Mouse (Mus musculus): ENCODE data around the gene Cxcr5. TPM values are rescaled to one million over a fixed set of nuclear protein-coding genes. Genes with fewer than 3 reads are reported as not detected.

Gene Cxcr5
- polyA plus RNA-seq, 1 experiment from 2014 or later, result 0.09 TPM

DNA sequence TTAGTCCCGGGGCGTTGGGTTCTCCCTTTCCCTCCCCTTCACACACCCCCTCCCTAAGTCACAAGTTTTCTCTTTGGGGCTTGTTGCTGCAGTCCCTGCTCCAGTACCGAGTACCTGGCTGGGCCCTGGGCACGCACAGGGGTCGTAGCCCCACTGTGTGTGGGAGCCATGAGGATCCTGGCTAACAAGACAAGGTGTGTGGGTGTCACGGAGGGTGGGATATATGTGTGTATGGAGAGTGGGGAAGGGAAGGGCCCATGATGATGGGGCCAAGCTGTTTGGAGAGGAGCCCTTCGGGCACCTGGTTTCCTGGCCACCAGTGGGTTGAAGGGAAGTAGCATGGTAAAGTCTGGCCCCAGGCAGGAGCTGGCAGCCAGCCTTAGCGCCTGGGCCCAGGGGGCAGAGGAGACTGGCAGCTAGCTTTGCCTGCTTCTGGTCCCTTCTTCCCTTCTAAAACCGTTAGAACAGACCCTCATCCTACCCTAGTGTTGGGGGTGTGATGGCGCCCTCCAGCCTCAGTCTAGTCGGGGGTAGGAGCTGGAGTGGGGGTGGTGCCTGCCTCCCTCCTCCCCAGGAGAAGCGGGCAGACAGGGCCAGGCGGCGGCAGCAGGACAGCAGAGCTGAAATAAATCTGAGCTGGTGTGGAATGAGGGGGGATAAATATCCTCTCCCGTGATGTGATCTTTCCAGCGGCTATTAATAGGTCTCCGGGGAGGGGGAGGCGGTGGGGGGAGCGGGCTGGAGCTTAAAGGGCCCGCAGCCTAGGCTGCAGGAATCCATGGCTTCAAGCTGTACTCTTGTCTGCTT lies 62.1 kb downstream of the Cxcr5 start:
- DNase-seq (no peak), ATAC-seq (ENCODE audit: low read depth) (no peak)
- Histone ChIP-seq H3K27ac (peak overlapping the region; percentile 53), H3K9ac (peak overlapping the region; percentile 2; the same call in 1 of the 2 replicates), H3K4me3 (replicated peaks) (peak overlapping the region; percentile 44), H3K4me2 (peak overlapping the region; percentile 67), H3K4me1 (replicated peaks) (peaks cover 67% of the 10 kb centered on the region), H3K27me3 (peaks cover 38% of the 10 kb centered on the region), H3K36me3 (no peaks in the 10 kb centered on the region), H3K9me3 (replicated peaks) (no peaks in the 10 kb centered on the region)
- WGBS (ENCODE audit: insufficient replicate concordance), result 36% methylated on average over 19 of the region's 20 CpGs

DNA sequence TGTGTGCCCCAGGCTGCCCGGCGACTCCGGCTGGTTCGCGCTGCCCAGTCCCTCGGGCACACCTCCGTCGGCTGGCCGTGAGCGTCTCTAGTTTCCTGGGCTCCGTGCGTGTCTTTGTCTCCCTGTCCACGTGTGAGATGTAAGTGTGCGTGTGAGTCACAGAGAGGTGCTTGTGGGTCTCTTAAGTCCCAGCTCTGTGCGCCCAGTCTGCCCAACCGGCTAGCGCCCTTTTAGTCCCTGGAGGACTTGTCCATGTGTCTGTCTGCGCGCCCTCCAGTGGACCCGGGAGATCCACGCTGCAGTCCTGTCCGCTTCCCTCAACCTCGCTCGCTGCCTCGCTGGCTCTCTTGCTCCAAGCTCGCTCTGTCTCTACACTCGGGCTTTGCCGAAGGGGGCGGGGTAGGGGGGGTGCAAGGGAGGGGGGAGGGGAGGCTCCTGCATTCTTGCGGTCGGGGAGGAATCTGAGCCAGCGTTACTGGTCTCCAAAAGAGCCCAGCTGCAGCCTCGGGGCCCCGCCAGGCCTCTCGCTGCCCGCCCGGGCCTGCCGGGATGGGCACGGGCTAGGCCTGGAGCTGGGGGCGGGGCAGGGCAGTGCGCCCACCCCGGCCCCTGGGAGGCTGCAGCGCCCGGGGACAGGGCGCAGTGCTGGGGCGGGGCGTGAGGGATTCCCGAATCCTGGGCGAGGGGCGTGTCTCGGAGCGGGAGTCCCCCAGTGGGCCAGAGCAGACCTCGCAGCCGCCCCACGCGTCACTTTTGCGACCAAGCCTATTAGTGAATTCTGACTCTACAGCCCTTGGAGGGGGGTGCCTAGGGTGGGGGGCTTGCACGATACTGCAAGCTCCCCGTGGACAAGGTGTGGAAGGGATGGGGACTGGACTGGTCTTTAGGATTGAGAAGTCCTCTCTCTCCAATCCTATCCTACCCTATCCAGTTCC lies 63.0 kb downstream of the Cxcr5 start:
- Histone ChIP-seq H3K9me3 (replicated peaks) (no peaks in the 10 kb centered on the region), H3K4me3 (replicated peaks) (peak overlapping the region; percentile 44), H3K27me3 (peaks cover 38% of the 10 kb centered on the region), H3K4me2 (peak overlapping the region; percentile 67), H3K9ac (peak overlapping the region; percentile 46), H3K27ac (peak overlapping the region; percentile 53), H3K36me3 (no peaks in the 10 kb centered on the region), H3K4me1 (replicated peaks) (peaks cover 76% of the 10 kb centered on the region)
- 3% methylated on average over 59 of the region's 59 CpGs for WGBS (ENCODE audit: insufficient replicate concordance)
- DNase-seq, result no peak
- ATAC-seq (ENCODE audit: low read depth), result peak; percentile 35

DNA sequence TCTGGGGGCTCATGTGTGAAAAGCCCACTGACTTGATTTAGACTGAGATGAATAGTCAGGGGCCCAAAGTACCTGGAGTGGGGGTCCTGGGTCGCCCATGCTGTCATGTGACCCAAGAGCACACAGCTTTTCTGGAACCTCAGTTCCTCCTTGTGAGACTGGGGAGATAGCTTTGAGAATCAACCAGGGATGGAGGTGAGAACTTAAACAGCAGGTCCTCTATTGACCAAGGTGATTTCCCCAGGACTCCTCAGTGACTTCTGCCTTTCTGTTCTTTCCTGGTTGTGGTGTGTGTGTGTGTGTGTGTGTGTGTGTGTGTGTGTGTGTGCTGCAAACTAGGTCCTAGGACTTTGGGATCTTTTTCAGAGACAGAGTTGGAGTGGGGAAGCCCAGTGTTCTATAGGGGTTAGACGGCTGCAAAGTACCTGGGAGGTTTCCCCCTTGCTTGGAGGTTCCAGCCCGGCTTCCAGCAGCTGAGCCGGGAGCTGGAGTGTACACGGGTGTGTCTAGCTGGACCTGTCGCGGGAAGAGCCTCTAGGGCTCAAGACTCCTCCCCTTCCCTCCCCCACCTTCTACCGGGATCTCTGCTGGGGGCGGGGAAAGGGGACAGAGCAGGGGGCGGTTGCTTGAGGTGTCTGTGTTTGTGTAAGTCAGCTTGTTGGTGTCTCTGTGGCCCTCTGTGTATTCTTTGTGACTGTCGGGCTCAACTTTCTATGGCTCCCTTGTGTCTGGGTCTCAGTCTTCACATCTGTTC lies 63.9 kb downstream of the Cxcr5 start:
- DNase-seq, result no peak
- H3K4me2 ChIP-seq, result peak overlapping the region; percentile 67
- WGBS (ENCODE audit: insufficient replicate concordance), result 3% methylated on average over 11 of the region's 11 CpGs
- H3K4me3 ChIP-seq (replicated peaks), result peak overlapping the region; percentile 44
- H3K27me3 ChIP-seq, result peaks cover 38% of the 10 kb centered on the region
- peak; percentile 33 for ATAC-seq (ENCODE audit: low read depth)
- peak overlapping the region; percentile 53 for H3K27ac ChIP-seq
- no peaks in the 10 kb centered on the region for H3K9me3 ChIP-seq (replicated peaks)
- peak overlapping the region; percentile 46; the same call in 1 of the 2 replicates for H3K9ac ChIP-seq
- H3K36me3 ChIP-seq, result no peaks in the 10 kb centered on the region
- peaks cover 84% of the 10 kb centered on the region for H3K4me1 ChIP-seq (replicated peaks)

DNA sequence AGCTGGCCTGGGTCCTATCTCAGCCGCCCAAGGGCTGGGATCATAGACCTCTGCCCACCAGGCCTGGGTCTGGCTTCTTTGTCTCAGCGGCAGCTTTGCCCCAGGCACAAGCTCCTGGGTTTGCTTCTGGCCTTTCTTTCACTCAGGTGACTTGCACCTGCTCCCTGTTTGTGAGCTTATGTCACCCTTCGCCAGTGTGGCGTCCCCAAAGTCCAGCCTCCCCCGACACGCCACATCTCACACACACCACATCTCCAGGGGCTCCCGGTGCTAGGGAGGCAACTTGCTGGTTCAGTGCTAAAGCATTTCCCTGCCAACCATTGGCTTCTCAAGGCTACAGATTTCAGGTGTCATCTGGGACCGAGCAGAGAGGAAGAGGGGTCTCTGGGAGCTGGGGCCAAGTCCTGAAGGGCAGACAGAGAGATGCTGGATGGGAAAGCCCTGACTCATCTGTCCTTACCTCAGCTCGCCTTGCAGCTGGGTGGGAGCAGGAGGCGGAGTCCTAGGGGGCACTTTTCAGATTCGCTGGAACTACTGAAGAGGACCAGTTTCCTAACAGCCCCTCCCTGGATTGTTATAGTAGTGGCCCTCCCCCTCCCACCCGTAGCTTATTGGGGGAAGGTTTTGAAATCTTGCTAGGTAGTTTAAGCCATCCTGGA lies 64.7 kb downstream of the Cxcr5 start:
- Histone ChIP-seq H3K36me3 (no peaks in the 10 kb centered on the region), H3K27me3 (peaks cover 38% of the 10 kb centered on the region), H3K4me3 (replicated peaks) (no peak overlapping the region), H3K9ac (0 out of 2 replicates have a peak overlapping the region, but pooled peaks have one; percentile 9), H3K4me1 (replicated peaks) (peaks cover 91% of the 10 kb centered on the region), H3K4me2 (no peak overlapping the region), H3K27ac (no peak overlapping the region), H3K9me3 (replicated peaks) (no peaks in the 10 kb centered on the region)
- WGBS (ENCODE audit: insufficient replicate concordance), result 53% methylated on average over 12 of the region's 12 CpGs
- DNase-seq, result no peak
- ATAC-seq (ENCODE audit: low read depth), result no peak

DNA sequence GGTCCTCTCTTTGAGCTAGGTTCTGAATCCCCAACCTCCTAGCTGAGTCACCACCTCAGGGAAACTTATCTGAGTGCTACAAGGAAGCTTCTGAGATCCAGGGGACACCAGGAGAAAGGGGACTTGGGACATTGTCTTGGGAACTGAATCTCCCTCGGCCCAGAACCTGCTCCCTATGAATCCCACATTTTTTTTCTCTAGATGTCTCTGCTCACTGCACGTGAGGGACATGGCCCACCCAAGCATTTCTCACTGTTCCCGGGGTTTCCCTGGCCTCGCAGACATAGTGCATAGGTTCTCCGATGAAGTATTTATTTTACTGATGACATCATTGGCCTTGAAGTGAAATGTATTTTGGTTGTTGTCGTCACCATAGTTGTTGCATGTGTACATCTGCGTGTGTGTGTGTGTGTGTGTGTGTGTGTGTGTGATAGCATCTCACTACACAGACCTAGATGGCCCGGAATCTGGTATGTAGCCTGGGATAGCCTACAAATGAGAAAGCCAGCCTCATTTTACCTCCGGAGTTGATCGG lies 65.8 kb downstream of the Cxcr5 start:
- H3K9ac ChIP-seq, result no peak overlapping the region
- no peak for ATAC-seq (ENCODE audit: low read depth)
- no peak overlapping the region for H3K4me2 ChIP-seq
- DNase-seq, result no peak
- 66% methylated on average over 10 of the region's 10 CpGs for WGBS (ENCODE audit: insufficient replicate concordance)
- H3K27me3 ChIP-seq, result peaks cover 38% of the 10 kb centered on the region
- H3K4me1 ChIP-seq (replicated peaks), result peaks cover 94% of the 10 kb centered on the region
- H3K4me3 ChIP-seq (replicated peaks), result no peak overlapping the region
- H3K27ac ChIP-seq, result no peak overlapping the region
- H3K9me3 ChIP-seq (replicated peaks), result no peaks in the 10 kb centered on the region
- H3K36me3 ChIP-seq, result no peaks in the 10 kb centered on the region

DNA sequence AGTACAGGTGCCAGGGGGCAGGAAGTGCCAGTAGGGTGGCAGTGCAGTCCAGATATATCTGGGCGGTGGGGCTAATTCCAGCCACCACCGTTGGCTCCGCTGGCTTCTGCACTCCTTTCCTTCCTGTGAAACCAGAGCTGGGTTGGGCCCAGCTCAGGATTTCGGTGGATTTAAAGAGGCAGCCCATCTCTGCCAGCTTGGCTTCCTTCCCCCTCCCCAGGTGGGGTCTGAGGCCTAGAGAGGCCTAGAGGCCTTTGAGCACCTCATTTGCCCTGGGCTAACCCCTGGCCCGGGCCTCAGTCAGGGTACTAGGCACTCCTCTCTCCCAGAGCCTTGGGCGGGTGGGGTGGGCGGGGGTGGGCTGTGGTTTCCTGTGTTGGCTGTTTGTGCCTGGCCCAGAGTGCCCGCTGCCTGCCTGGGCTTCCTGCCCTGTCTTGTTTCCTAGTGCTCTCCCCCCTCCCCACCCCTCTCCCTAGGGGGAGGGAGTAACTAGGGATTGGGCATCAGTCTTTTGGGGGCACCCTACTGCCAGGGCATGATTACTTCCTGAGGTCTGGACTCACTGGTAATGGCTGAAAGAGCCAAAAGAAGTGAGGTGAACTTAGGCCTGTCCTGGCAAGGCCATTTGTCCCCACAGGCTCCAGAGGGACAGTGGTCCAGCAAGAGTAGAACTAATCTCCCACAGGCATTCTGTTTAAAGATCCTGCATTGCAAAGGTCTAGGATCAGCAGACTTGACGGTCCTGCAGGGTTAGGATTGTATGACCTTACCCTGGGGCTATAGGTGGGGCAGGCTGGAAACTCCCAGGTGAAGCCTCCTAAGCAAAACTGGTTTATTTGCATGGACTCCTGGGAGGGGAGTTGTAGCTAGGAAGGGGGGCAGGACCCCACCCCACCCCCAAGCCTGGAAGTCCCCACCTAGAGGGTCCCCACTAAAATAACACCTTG lies 66.5 kb downstream of the Cxcr5 start:
- Histone ChIP-seq H3K9ac (no peak overlapping the region), H3K4me3 (replicated peaks) (no peak overlapping the region), H3K36me3 (no peaks in the 10 kb centered on the region), H3K27ac (peak overlapping the region; percentile 63), H3K27me3 (peaks cover 35% of the 10 kb centered on the region), H3K4me2 (no peak overlapping the region), H3K4me1 (replicated peaks) (peaks cover 95% of the 10 kb centered on the region), H3K9me3 (replicated peaks) (no peaks in the 10 kb centered on the region)
- WGBS (ENCODE audit: insufficient replicate concordance), result 17% methylated on average over 9 of the region's 9 CpGs
- no peak for DNase-seq
- no peak for ATAC-seq (ENCODE audit: low read depth)

DNA sequence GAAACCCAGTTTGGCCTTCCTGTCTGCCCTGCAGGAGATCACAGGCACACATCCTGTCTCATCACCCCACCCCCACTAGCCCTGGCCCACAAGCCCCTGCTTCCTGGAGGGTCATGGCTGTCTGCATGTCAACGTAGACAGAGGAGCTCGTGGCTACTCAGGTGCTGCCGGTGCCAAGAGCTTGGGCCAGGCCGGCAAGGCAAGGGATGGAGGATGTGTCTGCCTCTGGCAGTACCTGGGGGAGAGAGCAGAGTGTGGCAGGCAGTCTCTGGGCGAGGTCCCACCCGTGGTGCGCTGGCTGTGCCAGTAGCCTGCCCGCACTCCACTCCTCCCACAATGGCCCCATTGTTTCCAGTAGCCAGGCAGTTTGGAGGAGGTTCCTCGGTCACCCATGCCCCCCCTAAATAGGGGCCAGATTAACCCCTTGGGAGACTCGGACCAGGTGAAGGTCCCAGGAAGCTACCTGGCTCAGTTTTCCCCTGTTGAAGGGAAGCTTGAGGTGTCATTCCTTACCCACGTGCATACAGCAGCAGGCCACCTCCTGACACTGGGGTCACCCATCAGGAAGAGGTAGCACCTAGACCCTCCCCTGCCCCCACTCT lies 67.3 kb downstream of the Cxcr5 start:
- Histone ChIP-seq H3K4me1 (replicated peaks) (peaks cover 95% of the 10 kb centered on the region), H3K27ac (peak overlapping the region; percentile 63; the same call in 1 of the 2 replicates), H3K9ac (no peak overlapping the region), H3K9me3 (replicated peaks) (no peaks in the 10 kb centered on the region), H3K36me3 (no peaks in the 10 kb centered on the region), H3K4me3 (replicated peaks) (no peak overlapping the region), H3K27me3 (peaks cover 29% of the 10 kb centered on the region), H3K4me2 (no peak overlapping the region)
- no peak for ATAC-seq (ENCODE audit: low read depth)
- 25% methylated on average over 11 of the region's 11 CpGs for WGBS (ENCODE audit: insufficient replicate concordance)
- no peak for DNase-seq

DNA sequence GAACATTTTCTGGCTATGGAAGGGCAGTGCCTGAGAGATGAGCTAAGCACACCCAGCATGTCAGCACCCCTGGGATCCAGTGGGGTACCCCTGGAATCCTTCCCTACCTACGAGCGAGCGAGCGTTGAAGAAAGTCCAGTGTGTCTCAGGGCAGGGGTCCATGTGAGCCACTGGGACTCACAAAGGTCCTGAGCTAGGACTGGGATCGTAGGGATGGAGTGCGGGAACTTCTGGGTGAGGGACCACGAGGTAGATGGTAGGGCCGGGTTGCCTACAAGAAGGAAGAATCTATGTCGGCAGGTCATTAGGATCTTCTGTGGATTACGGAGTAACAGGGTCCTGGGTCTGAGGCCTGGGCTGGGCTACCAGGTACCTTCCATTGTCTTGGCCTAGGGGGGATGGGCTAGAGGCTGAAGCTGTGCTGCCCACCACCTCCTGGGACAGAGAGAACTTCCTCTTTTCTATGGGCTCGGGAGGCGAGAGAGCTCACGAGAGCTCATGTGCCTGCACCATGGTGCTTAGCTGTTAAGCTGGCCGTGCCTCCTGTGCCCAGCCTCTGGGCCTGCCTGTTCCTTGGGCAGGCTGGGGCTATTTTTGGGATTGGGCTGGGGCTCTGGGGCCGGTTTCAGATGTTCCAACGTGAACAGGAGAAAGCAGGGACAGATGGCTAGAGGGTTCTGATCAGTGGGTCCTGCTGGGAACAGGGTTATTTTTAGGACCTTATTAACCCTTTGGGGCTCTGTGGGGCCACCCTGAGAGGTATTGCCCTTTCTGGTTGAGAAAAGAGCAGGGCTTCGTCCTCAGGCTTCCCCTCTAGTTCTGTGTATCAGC lies 68.8 kb downstream of the Cxcr5 start:
- no peak overlapping the region for H3K9ac ChIP-seq
- no peak overlapping the region; the same call in 1 of the 2 replicates for H3K27ac ChIP-seq
- H3K4me2 ChIP-seq, result no peak overlapping the region
- WGBS (ENCODE audit: insufficient replicate concordance), result 42% methylated on average over 17 of the region's 17 CpGs
- H3K4me3 ChIP-seq (replicated peaks), result no peak overlapping the region
- no peaks in the 10 kb centered on the region for H3K9me3 ChIP-seq (replicated peaks)
- ATAC-seq (ENCODE audit: low read depth) (no peak), DNase-seq (no peak)
- peaks cover 95% of the 10 kb centered on the region for H3K4me1 ChIP-seq (replicated peaks)
- peaks cover 14% of the 10 kb centered on the region for H3K27me3 ChIP-seq
- no peaks in the 10 kb centered on the region for H3K36me3 ChIP-seq

DNA sequence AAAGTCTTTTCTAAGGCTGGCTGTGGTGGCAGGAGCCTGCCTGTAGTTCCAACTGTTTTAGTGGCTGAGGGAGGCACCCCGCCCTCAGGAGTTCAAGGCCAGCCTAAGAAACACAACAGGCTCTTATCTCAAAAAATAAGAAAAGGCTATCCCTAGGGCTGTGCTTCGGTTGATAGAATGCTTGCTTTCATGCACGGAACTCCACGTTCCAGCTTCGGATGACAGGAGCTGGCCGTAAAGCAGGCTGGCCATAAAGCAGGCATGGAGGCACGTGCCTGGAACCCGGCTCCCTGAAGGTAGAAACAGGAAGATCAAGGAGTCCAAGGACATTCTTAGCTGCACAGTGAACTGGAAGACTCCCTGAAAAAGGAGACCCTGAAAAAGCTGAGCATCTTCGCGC lies 70.3 kb downstream of the Cxcr5 start:
- no peaks in the 10 kb centered on the region for H3K27me3 ChIP-seq
- peaks cover 92% of the 10 kb centered on the region for H3K4me1 ChIP-seq (replicated peaks)
- 67% methylated on average over 10 of the region's 10 CpGs for WGBS (ENCODE audit: insufficient replicate concordance)
- H3K9ac ChIP-seq, result no peak overlapping the region
- peak overlapping the region; percentile 81 for H3K27ac ChIP-seq
- no peak overlapping the region for H3K4me3 ChIP-seq (replicated peaks)
- no peaks in the 10 kb centered on the region for H3K9me3 ChIP-seq (replicated peaks)
- no peaks in the 10 kb centered on the region for H3K36me3 ChIP-seq
- ATAC-seq (ENCODE audit: low read depth), result no peak
- DNase-seq, result no peak
- H3K4me2 ChIP-seq, result no peak overlapping the region

Data from liver, embryonic 13.5 days (tissue).